Mouse (Mus musculus) adrenal gland, postnatal 25 days (tissue): ENCODE measurements around the gene Cdk17. TPM values are rescaled to one million over a fixed set of nuclear protein-coding genes. Genes with fewer than 3 reads are reported as not detected.
A peak's percentile ranks its signal among the peaks of the same experiment; 100 is the strongest.
"Not testable (repeated sequence)": the region's sequence is repeated elsewhere in the genome, so short reads cannot be mapped to it uniquely, and the experiment has no call there.

Experiments used
- DNase-seq: peaks from one replicate; pipeline ENCODE4 v3.0.0; 2021; ENCODE audit warnings: mixed read lengths
- total RNA-seq: library from RNA; stranded (reverse); gene quantifications from 2 replicates; pipeline ENCODE4 v1.2.3, GENCODE M21; 2021

Cdk17 gene
- total RNA-seq, 1 experiment from 2014 or later: 21.7 TPM

DNA sequence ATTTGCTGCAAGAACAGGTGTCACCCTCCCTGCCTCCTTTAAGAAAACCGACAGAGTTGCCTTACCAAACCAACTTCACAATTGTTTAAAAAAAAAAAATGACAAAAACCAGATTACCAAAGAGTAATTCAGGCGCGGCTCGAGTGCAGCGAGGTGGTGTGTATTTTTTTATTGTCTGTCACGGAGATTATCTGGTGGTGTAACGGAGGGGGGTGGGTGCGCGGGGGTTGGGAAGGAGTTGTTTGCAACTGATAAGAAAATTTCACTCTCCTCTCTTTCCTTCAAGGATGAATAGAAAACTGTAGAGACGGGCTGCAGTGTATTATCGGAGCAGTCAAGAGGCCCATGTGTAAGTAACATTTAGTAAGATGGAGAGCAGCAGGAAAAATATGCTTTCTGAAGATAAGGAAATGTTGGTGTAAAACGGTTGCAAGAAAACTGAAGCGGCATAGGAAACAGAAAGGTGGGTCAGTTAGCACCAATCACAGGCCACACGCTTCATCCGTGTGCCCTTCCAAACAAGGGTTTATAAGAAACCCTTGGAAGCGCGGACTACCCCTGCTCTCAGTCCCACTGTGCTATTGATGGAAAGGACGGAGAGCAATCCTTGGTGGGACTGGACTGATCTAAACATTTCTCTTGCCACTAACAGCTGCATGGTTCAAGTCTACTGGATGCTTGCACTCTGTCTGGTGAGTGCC is 17.2 kb upstream of the Cdk17 start:
- no peak for DNase-seq

DNA sequence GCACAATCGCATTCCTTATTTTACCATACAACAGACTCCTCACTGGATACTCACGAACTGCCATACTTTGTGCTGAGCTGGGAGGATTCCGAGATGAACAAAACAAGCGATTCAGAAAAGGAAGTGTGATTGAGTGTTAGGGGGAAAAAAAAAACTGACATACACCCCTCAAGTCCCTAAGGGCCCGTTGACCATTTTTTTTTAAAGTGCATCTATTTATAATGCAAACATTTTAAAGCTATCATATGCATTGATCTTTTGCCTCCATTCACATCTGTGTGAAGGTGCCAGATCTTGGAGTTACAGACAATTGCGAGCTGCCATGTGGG is 16.7 kb upstream of the Cdk17 start:
- no peak for DNase-seq

DNA sequence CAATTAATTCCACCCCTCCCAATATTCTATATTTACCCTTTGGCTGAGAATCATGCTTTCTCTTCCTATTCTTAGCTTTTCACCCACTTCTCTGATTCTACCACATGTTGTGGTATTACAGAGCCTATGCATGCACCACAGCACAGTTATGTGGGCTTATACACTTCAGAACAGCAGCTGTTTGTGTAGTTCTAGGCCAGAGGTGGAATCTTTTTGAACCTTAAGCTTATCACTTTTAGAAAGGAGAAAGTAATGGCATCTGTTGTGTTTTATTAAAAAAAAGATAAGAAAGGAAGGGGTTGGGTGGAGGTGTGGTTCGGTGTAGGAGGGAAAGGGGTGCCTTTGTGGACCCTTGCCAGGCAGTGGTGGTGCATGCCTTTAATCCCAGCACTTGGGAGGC is 16.1 kb upstream of the Cdk17 start:
- no peak for DNase-seq

DNA sequence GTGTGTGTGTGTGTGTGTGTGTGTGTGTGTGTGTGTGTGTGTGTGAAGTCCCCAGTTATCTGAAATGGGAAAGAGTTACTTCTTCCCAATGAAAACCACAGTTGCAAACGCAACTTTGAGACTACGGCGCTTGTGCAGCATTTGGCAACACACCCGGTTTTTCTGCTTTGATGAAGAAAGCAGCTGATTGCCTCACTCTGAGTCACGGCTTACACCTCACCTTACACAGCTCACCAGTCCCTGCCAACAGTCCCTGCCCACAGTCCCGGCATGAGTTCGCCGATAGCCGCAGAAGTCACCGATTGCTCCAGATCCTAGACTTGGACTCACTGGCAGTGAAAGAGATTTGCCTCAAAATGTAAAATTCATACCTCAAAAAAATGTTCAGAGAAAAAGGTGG is 15.6 kb upstream of the Cdk17 start:
- peak; percentile 65 for DNase-seq

- DNase-seq: no peak
Observed at GRCm38 (mm10) chr10:93146601-93147000, 14.1 kb upstream of the Cdk17 start.

- DNase-seq: no peak
Observed at GRCm38 (mm10) chr10:93147691-93148090, 13.0 kb upstream of the Cdk17 start.

GRCm38 (mm10) chr10:93149597-93149996 is 11.1 kb upstream of the Cdk17 start:
- DNase-seq: no peak

DNA sequence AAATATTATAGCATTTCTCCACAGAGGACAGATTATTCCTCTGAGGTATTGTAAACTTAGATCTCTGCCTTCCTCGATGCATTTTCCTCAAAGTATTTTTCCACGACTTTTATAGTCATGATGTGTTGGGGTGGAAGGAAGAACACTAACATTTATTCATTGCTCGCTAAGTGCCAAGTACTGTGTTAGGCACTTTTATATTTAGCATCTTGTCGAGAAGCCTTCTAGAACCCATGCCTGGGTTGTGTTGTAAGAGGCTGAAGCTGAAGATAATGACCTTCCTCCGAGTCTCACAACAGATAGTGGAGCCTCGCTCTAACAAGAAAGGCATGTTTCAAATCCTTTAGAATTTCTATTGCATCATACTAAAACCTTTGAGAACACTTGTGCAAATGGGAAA is 8.9 kb upstream of the Cdk17 start:
- DNase-seq: no peak

DNA sequence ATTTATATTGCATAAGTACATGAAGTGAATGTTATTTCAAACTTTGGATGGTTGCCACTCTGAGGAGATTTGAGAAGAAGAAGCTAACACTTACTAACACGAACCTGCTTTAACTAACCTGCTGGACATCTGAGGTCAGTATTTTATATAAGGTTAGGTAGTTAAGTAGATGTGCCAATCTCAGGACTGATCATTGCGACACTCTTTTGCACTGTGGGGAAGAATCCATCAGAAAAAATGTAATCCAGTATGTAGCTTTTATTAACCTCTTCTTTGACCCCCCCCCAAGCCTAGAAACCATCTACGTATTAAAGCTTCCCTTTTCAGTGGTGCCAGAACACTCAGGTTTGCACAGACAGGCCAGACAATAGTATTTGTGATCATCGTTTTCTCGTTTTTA is 8.0 kb upstream of the Cdk17 start:
- no peak for DNase-seq

DNA sequence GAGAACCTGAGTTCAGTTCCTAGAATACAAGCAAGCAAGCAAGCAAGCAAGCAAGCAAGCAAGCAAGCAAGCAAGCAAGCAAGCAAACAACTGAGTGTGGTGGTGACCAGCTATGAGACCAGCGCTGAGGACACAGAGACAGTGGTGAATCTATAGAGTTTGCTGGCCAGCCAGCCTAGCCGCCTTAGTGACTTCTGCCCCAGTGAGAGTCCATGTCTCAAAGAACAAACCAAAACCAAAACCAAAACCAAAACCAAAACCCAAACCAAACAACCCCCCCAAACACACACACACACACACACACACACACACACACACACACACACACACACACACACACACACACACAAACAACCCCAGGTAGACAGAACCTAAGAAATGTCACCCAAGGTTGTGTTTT is 7.3 kb upstream of the Cdk17 start:
- DNase-seq: not testable (repeated sequence)

GRCm38 (mm10) chr10:93159651-93160496 is 801 bp upstream of the Cdk17 start:
- DNase-seq: no peak

DNA sequence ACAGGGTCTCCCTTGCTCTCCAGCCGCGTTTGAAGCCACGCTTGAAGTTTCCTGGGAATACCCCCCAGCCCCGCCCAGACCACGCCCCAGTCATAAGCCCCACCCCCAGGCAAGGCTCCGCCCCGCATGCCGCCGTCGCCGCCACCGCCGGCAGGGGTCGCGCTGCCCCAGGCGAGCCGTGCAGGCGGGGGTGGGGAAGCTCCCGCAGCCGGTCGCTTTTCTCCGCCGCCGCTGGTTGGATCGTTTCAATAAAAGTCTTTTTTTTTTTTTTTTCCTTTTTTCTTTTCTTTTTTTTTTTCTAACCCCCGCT is 223 bp upstream of the Cdk17 start:
- peak; percentile 92 for DNase-seq

- DNase-seq: peak; percentile 63
Observed at GRCm38 (mm10) chr10:93161511-93162275, 1.0 kb downstream of the Cdk17 start.

DNA sequence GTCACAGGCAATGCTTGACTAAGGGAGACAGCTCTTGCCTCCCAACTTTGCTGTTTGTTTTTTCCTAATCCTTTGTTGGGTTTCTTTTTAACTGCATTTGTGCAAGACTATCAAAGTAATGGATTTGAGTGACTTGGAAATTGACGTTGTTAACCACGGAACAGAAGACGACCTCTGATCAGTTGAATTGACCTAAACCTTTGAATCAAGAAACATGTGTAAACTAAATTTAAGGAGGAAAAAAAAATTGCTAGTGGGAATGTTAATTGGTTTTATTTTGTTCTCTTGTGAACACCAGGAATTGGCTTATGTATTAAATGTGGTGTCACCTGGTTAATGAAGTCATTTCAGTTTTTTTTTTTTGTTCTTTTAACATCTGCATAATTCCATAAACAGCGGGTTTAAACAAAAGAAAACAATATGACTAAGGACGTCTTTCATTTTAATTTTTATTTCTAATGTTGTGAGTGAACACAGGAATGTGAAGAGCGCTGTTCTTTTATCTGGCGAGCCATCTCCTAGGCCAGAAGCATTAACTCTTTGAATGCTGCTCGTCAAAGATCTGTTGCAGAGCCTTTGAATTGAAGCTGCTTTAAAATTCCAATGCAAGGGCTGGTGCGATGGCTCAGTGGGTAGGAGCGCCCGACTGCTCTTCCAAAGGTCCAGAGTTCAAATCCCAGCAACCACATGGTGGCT is 1.7 kb downstream of the Cdk17 start:
- no peak for DNase-seq

- no peak for DNase-seq
Observed at GRCm38 (mm10) chr10:93162972-93163660, 2.4 kb downstream of the Cdk17 start.

GRCm38 (mm10) chr10:93163711-93164488 is 3.2 kb downstream of the Cdk17 start:
- DNase-seq: no peak

DNA sequence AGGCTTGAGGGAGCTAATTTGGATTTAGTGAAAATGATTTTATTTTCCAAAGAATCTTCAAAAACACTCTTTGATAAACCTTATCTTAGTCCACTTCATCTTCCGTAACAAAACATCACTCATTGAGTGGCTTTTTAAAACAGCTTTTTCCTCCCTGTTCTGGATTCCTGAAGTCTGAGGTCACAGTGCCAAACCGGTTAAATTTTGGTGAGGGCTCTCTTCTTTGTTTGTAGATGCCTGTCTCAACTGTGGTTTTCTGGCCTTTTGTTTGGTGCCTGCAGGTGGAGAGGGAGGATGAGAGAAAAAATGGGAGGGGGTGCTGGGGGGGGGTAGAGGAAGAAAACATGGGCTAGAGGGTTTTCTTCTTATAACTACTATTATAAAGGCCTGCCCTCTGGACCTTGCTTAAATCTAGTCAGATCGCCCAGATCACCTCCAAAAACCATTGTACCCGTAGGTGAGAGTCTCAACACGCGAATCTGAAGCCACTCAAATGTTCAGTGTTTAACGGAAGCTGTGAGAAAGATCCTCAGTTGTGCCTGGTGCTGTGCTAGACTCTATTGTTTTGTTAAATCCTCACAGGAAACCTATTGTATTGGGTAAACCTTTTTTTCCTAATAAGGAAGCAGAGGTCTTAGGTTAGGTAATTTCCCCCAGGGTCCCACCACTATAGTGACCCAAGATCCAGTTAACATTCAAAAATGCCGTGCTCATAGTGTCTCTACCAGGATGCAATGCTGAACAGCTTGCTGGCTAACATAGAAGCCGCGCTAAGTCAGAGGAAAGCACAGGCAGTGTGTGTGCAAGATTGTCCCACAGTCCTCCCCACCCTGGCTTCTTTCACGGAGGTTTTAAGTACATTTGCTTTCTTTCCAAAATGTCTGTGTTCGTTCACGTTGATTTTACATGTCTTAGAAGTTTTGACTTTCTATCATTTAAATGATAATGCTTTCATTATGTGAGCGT is 5.0 kb downstream of the Cdk17 start:
- no peak for DNase-seq

GRCm38 (mm10) chr10:93166382-93166769 is 5.7 kb downstream of the Cdk17 start:
- DNase-seq: no peak

DNA sequence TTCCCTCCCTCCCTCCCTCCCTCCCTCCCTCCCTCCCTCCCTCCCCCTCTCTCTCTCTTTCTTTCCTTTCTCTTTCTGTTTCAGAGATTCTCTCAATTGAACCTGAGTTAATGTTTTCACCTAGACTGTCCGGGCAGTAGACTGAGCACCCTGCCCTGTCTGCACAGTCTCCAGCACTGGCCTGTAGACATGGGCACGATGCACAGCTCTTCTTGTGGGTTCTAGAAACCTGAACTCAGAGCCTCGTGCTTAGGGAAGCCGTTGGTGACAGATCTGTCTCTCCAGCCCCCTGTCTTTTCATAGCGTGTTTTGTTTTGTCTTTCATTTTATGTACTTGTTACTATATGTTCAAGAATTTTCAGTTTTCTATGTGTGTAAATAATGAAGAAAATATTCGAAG is 6.6 kb downstream of the Cdk17 start:
- no peak for DNase-seq

- no peak for DNase-seq
Observed at GRCm38 (mm10) chr10:93168067-93168466, 7.4 kb downstream of the Cdk17 start.
